Mouse (Mus musculus): ENCODE results near the gene Msl3.

The Msl3 gene

GRCm38 (mm10) chrX:168673525-168674406, at the start of gene Msl3:
Gene Msl3 (minus strand): TSS chrX:168673898.
- DNase-seq (ENCODE audit: low read depth, low spot score), result peak; percentile 86

GRCm38 (mm10) chrX:168717969-168718368, 44.3 kb upstream of the Msl3 start:
- no peak for DNase-seq (ENCODE audit: low read depth, low spot score)

- no peak for DNase-seq (ENCODE audit: low read depth, low spot score)
Measured at GRCm38 (mm10) chrX:168674407-168674962, 787 bp upstream of the Msl3 start.

DNA sequence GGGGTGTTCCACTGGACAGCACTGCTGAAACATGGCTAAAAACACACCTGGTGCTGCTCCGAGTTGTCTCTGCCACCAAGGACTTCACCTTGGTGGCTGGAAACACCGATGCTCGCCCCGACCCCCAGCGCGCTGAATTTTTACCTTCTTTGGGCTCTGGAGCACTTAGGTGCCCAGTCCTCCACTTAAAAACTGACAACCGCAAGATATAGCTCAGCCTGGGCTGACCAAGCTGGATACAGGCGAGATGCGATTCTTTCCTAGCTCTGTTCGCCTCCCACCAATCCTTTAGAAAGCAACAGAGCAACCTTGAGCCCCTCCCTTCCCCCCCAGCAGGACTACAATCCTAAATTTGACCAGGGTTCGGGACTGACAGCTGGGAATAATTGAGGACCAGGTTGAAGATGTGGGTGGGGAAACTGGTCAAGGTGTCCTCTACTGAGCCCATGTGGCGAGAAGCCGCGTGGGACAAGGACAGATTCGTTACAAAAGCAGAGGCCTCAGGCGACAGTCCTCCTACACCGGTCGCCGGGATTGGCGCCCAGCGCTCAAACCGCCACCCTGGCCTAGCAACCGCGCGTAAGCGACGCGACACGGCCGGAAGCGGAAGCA, 679 bp downstream of the Msl3 start:
- DNase-seq (ENCODE audit: low read depth, low spot score), result peak; percentile 90

- DNase-seq (ENCODE audit: low read depth, low spot score), result peak; percentile 85
Measured at GRCm38 (mm10) chrX:168672425-168672824, 1.3 kb downstream of the Msl3 start.

GRCm38 (mm10) chrX:168663982-168664689, 9.6 kb downstream of the Msl3 start:
- DNase-seq (ENCODE audit: low read depth, low spot score), result no peak

- no peak for DNase-seq (ENCODE audit: low read depth, low spot score)
Measured at GRCm38 (mm10) chrX:168660236-168660635, 13.5 kb downstream of the Msl3 start.

DNA sequence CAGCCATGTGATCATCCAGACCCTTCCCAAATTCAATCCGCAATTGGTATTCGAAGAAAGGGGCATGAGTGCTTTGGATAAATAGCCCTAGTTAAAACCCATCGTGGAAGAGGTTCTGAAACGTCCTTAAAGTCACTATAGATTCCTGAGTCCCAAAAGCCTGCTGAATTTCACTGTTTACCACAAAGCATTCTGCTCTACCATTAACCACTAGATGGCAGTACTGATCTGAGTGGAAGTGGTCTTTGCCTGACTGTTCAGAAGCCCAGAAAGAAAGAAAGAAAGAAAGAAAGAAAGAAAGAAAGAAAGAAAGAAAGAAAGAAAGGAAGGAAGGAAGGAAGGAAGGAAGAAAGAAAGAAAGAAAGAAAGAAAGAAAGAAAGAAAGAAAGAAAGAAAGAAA, 13.9 kb downstream of the Msl3 start:
- peak; percentile 38 for DNase-seq (ENCODE audit: low read depth, low spot score)

DNA sequence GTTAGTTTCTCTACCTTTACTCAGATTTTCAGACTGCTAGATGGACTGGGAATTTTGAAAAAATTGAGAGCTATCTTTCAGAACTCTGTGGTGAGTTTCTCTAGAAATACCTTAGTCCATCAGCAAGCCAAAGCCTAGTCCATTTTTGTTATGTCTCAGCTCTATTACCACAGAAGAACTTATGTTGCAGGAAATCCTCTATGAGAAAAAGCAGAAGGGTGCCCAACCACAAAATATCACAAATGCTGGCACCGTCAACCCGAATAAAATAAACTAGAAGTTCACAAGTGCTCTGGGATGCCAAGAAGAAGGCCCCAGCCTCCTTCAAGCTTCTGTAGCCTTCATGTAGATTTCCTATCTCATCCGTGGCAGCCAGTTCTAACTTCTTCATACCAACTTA, 14.4 kb downstream of the Msl3 start:
- DNase-seq (ENCODE audit: low read depth, low spot score), result no peak

DNA sequence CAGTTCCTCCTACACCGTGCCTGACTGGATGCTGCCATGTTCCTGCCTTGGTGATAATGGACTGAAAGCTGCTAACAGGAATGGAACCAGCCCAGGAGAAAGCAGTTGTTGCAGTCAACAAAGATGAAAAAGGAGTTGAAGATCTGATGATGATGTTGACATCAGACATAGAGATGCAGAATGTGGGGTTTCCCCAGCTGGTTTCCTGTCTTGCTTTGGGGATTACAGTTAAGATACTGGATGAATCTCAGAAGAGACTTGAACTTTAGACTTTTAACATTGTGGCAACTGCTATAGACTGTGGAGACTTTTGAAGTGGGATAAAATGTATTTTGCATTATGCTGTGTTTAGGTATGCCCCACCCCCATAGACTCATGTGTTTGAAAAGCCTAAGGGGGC, 15.9 kb downstream of the Msl3 start:
- peak; percentile 43 for DNase-seq (ENCODE audit: low read depth, low spot score)

GRCm38 (mm10) chrX:168649336-168649735, 24.4 kb downstream of the Msl3 start:
- no peak for DNase-seq (ENCODE audit: low read depth, low spot score)

- no peak for DNase-seq (ENCODE audit: low read depth, low spot score)
Measured at GRCm38 (mm10) chrX:168647746-168648145, 26.0 kb downstream of the Msl3 start.

DNA sequence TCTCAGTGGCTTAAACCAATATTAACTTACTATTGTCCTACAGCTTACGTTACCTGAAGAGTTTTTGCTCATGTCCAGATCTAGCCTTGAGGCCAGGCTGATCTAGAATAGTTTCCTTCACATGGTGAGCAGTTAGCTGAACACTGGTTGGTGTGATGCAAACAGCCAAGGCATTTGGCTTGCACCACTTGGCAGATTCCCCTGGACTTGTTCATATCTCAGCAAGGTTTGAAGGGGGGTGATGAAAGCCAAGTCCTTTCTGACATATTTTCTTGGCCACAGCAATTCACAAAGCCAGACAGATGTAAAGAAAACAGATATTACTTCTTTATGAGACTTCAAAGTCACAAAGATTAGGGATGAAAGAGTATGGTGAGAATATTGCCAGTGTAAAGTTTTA, 30.2 kb downstream of the Msl3 start:
- no peak for DNase-seq (ENCODE audit: low read depth, low spot score)

- DNase-seq (ENCODE audit: low read depth, low spot score), result peak; percentile 77
Measured at GRCm38 (mm10) chrX:168639556-168640356, 33.9 kb downstream of the Msl3 start.

All from CD4-positive helper T cell, adult 2 months (primary cell).